Mouse (Mus musculus) large intestine, adult 2 months (tissue): ENCODE results near the gene Fam126b. TPM values are rescaled to one million over a fixed set of nuclear protein-coding genes. Genes with fewer than 3 reads are reported as not detected.
"Not testable (repeated sequence)": the region's sequence is repeated elsewhere in the genome, so short reads cannot be mapped to it uniquely, and the experiment has no call there.

ENCODE experiments used
- DNase-seq: peaks from one replicate; pipeline ENCODE4 v3.0.0-alpha.2; 2012; ENCODE audit warnings: low read depth, low spot score
- WGBS: fragments of 180-500 bp; shearing (Covaris S2); methylation state at CpG from one replicate; pipeline ENCODE4 v1.1.7; 2018; 5-methylcytosine and 5-hydroxymethylcytosine counted together
- polyA plus RNA-seq: library from polyadenylated mRNA; depleted of rRNA; stranded (reverse); fragments of >200 nt; gene quantifications from 2 replicates; pipeline ENCODE4 v1.2.3, GENCODE M21; 2012

Gene Fam126b
- polyA plus RNA-seq, 1 experiment: 0.74 TPM

GRCm38 (mm10) chr1:58579179-58579578 is 6.9 kb downstream of the Fam126b start:
- 89% methylated on average over 2 of the region's 2 CpGs for WGBS
- no peak for DNase-seq

DNA sequence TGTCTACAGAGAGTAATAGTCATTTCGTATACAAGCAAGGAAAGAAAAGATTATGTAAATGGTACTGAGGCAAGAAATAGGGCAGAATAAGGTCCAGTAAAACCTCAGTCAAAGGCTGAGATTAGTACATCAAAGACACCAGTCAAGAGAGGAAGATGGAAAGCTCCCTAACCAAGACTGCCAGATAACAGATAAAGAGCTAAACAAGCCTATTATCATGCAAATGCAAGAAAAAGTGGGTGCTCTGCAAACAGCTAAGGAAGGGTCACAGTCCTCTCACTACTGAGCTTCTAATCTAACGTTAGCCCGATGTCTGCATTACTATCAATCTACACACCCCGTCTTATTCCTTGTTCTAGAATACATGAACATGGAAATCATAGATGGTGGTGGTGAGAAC is 15.7 kb downstream of the Fam126b start:
- WGBS: 70% methylated on average over 4 of the region's 4 CpGs
- no peak for DNase-seq

GRCm38 (mm10) chr1:58568456-58569130 is 17.5 kb downstream of the Fam126b start:
- DNase-seq: no peak

DNA sequence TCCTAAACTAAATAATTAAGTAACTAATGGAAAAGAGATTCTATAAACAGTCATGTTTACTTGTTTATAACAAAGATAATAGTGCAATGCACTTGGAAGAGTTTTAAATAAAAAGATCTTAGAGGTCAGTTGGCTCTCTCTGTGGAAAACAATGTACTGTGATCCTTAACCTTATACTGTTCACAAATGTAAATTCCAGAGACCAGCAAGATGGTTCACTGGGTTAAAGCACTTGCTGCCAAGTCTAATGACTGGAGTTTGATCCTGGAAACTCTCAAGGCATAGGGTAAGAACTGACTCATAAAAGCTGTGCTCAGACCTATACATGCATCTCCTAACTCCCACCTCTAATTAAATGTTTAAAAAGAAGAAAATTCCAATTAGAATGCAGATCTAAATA is 19.5 kb downstream of the Fam126b start:
- no peak for DNase-seq

DNA sequence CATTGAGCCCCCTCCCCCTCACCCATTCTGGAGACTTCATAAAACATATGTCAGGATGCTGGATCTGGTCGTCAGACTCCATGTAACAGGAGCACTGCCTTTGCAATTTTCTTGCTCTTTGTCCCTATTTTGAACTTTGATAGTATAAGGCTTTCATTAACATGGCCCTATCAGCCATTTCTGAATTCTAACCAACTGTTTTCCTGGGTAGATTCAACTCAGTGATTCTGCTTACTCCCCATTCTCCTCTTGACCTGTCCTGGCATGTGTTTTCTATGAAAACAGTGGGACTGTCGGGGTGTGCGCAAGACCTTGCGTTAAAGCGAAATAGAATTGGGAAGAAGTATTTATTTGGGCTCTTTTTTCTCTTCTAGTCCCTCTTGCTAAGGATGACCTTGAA is 21.1 kb downstream of the Fam126b start:
- no peak for DNase-seq
- WGBS: 93% methylated on average over 5 of the region's 5 CpGs

DNA sequence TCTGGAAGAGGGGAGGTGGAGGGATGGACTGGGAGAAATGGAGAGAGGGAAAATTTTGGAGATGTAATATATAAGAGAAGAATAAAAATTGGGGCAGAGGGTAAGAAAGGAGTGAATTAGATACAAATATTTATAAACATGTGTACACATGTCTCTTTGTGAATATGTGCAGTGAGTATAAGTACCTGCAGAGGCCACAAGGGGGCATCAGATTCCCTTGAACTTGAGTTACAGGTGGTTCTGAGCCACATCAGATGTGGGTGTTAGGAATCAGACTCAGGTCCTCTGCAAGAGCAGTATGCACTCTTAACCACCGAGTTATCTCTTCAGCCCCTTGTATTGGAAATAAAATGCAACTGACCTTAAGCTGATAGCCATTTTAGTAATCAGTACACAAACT is 23.7 kb downstream of the Fam126b start:
- 86% methylated on average over 1 of the region's 1 CpGs for WGBS
- DNase-seq: no peak

DNA sequence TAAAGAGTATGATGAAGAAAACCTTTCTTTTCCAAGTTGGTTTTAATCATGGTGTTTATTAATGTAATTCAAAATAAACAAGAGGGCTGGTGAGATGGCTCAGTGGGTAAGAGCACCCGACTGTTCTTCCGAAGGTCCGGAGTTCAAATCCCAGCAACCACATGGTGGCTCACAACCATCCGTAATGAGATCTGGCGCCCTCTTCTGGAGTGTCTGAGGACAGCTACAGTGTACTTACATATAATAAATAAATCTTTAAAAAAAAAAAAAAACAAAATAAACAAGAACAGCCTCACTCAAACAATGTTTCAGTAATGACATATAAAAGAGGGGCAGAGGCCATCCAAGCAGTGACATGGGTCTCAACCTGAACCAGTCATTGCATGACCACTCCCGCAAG is 25.8 kb downstream of the Fam126b start:
- not testable (repeated sequence) for DNase-seq
- whole genome bisulfite sequencing: 93% methylated on average over 6 of the region's 6 CpGs

GRCm38 (mm10) chr1:58541386-58541785 is 44.7 kb downstream of the Fam126b start:
- no peak for DNase-seq
- 81% methylated on average over 1 of the region's 1 CpGs for WGBS

DNA sequence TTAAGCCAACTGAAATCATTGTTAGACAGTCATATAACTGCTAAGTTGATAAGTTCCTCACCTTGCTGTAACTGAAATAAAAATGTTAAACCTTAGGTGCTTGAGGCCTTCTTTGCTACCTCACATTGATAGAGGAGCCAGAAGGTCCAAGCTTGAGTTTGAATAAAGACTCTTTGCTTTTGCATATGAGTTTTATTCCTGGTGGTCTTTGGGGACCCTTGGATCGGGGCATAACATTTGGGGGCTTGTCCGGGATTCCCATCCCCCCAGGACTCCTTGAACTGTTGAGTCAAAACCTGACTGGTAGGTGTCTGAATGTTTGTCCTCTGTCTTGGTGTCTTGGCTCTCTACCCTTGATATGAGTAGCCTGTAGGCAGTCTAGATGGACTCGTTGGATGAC is 78.9 kb downstream of the Fam126b start:
- 95% methylated on average over 3 of the region's 3 CpGs for WGBS
- DNase-seq: no peak

DNA sequence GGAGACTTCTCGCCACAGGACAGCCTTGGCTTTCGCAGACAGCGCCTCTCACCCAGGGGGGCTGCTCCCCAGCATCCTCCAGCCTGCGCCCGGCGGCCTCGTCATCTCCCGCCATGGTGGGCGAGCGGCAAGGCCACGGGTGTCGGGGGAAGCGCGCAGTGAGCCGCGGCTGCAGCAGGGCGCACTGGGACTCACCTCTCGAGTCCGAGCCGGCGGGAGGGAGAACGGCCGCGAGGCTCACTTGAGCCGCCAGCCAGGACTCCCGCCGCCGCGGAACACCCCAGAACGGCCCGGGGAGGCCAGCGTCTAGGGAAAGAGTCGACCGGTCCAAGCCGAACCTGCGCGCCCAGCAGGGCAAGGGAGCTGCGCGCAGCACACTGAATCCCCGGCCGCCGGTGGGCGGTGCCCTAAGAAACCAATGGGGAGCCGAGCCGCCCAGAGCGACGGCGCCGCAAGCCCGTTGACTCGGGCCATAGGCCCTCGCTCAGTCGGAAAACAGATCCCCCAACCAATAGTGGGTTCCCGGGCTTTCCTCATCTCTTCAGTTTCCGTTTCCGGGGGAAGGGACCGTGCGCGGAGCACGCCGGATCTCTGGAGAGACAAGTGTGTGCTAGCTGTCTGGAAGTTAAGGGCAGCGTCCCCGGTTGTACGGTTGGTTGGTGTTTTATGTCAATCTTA is 81.4 kb downstream of the Fam126b start, which contains the start of gene Orc2:
Gene Orc2, minus strand, starts transcription at position 533 of the 678 bp plus-strand sequence.
- 1% methylated on average over 64 of the region's 64 CpGs for WGBS
- peak; percentile 83 for DNase-seq

- no peak for DNase-seq
- WGBS: 21% methylated on average over 9 of the region's 9 CpGs
These were observed 82.2 kb downstream of the Fam126b start for GRCm38 (mm10) chr1:58503793-58504370.

- no peak for DNase-seq
These were observed 83.0 kb downstream of the Fam126b start for GRCm38 (mm10) chr1:58503134-58503533.

- DNase-seq: no peak
- WGBS: 96% methylated on average over 1 of the region's 1 CpGs
These were observed 87.4 kb downstream of the Fam126b start for GRCm38 (mm10) chr1:58498758-58499157.

DNA sequence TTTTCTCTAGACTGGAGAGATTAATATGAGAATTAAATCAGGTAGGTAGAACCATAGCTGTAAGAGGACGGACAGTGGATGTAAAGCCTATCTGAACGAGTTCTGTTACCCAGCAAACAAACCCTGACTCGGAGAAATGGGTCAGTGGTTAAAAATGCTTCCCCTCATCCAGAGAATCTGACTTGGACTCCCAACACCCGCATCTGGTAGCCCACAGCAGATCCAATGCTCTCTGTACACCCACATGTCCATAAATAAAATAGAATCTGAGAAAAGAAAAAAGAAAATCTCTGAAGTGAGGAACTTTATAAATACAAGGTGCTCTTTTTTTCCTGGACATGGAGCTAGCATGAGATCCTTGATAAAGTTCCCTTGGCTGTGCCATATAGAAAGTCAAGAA is 88.4 kb downstream of the Fam126b start:
- no peak for DNase-seq
- WGBS: 91% methylated on average over 4 of the region's 4 CpGs

DNA sequence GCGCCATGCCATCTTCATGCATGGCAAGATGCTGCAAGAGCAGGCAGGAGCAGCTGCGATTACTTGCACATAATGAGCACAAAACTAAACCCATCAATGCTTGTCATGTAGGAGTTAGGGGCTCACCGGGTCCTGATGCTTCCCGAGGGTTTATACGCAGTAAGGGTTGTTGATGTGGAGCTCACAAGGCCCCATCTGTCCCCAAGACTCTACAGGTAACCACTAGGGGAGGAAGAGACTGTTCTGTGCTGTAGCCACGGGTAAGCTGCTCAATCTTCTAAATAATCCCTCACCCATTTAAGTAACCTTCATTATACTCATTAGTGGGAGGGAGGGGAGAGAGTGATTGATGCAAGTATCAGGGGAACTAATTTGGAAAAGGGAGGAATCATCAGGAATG is 90.5 kb downstream of the Fam126b start:
- no peak for DNase-seq
- WGBS: 97% methylated on average over 6 of the region's 6 CpGs

DNA sequence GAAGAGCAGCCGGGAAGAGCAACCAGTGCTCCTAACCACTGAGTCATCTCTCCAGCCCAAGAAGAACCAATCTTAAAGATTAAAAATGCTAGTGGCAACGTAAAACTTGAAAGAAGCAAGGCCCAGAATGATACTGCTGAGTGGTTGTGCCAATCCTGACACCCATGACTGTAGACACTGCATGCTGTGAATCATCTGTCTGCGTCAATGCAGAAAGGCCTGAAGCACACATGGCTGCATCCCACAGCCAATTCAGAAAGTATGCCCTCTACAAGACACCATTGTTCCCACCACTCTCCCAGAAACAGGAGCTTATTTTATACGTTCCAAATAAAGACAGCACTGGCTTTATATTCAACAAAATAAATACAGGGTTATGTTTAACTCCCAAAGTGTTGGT is 103.5 kb downstream of the Fam126b start:
- WGBS: 92% methylated on average over 4 of the region's 4 CpGs
- no peak for DNase-seq

- WGBS: 96% methylated on average over 8 of the region's 8 CpGs
- DNase-seq: no peak
These were observed 110.5 kb downstream of the Fam126b start for GRCm38 (mm10) chr1:58475662-58476061.
